Mouse (Mus musculus): ENCODE data around the gene Cyp2f2.

Cyp2f2 gene

GRCm38 (mm10) chr7:27159882-27160281, 40.2 kb downstream of the Cyp2f2 start:
- H3K27me3 ChIP-seq (ENCODE audit: insufficient read depth, low read length), result no peaks in the 10 kb centered on the region
- no peak for TF ChIP-seq POU5F1 (IDR thresholded peaks at IDR 0.05; ENCODE audit: borderline replicate concordance, low read length)
- TF ChIP-seq NANOG (IDR thresholded peaks at IDR 0.05; ENCODE audit: borderline replicate concordance, low read length), result no peak
- TF ChIP-seq CTCF (conservative IDR thresholded peaks at IDR 0.05; ENCODE audit: low read length), result peak; percentile 86
- peaks cover 71% of the 10 kb centered on the region for H3K36me3 ChIP-seq (ENCODE audit: insufficient read depth, low read length)
- H3K4me1 ChIP-seq (replicated peaks; ENCODE audit: low read depth, low read length), result peaks cover 89% of the 10 kb centered on the region
- peak overlapping the region; percentile 45 for H3K4me3 ChIP-seq (replicated peaks; ENCODE audit: low read length)
- H3K9me3 ChIP-seq (ENCODE audit: low read length), result no peaks in the 10 kb centered on the region

- Histone ChIP-seq H3K4me1 (replicated peaks; ENCODE audit: low read depth, low read length) (peaks cover 89% of the 10 kb centered on the region), H3K9me3 (ENCODE audit: low read length) (no peaks in the 10 kb centered on the region)
These were observed 41.2 kb downstream of the Cyp2f2 start for GRCm38 (mm10) chr7:27160921-27161320.

GRCm38 (mm10) chr7:27161744-27162143, 42.0 kb downstream of the Cyp2f2 start:
- Histone ChIP-seq H3K36me3 (ENCODE audit: insufficient read depth, low read length) (peaks cover 75% of the 10 kb centered on the region), H3K4me1 (replicated peaks; ENCODE audit: low read depth, low read length) (peaks cover 82% of the 10 kb centered on the region), H3K27me3 (ENCODE audit: insufficient read depth, low read length) (no peaks in the 10 kb centered on the region), H3K9me3 (ENCODE audit: low read length) (no peaks in the 10 kb centered on the region), H3K4me3 (replicated peaks; ENCODE audit: low read length) (no peak overlapping the region)
- TF ChIP-seq CTCF (conservative IDR thresholded peaks at IDR 0.05; ENCODE audit: low read length), result no peak

More at GRCm38 (mm10) chr7:27160921-27161320, 41.2 kb downstream of the Cyp2f2 start:
- TF ChIP-seq NANOG (IDR thresholded peaks at IDR 0.05; ENCODE audit: borderline replicate concordance, low read length), result no peak
- no peak for TF ChIP-seq POU5F1 (IDR thresholded peaks at IDR 0.05; ENCODE audit: borderline replicate concordance, low read length)
- TF ChIP-seq CTCF (conservative IDR thresholded peaks at IDR 0.05; ENCODE audit: low read length), result no peak
- Histone ChIP-seq H3K36me3 (ENCODE audit: insufficient read depth, low read length) (peaks cover 75% of the 10 kb centered on the region), H3K4me3 (replicated peaks; ENCODE audit: low read length) (peak overlapping the region; percentile 45; the same call in 1 of the 2 replicates), H3K27me3 (ENCODE audit: insufficient read depth, low read length) (no peaks in the 10 kb centered on the region)

GRCm38 (mm10) chr7:27162780-27163449, 43.2 kb downstream of the Cyp2f2 start:
- Histone ChIP-seq H3K9me3 (ENCODE audit: low read length) (no peaks in the 10 kb centered on the region), H3K4me3 (replicated peaks; ENCODE audit: low read length) (peak overlapping the region; percentile 89; the same call in 1 of the 2 replicates), H3K4me1 (replicated peaks; ENCODE audit: low read depth, low read length) (peaks cover 89% of the 10 kb centered on the region), H3K27me3 (ENCODE audit: insufficient read depth, low read length) (no peaks in the 10 kb centered on the region), H3K36me3 (ENCODE audit: insufficient read depth, low read length) (peaks cover 69% of the 10 kb centered on the region)
- TF ChIP-seq NANOG (IDR thresholded peaks at IDR 0.05; ENCODE audit: borderline replicate concordance, low read length) (no peak), CTCF (conservative IDR thresholded peaks at IDR 0.05; ENCODE audit: low read length) (no peak), POU5F1 (IDR thresholded peaks at IDR 0.05; ENCODE audit: borderline replicate concordance, low read length) (no peak)

GRCm38 (mm10) chr7:27163450-27163805, 43.7 kb downstream of the Cyp2f2 start:
- Histone ChIP-seq H3K27me3 (ENCODE audit: insufficient read depth, low read length) (no peaks in the 10 kb centered on the region), H3K9me3 (ENCODE audit: low read length) (no peaks in the 10 kb centered on the region), H3K4me1 (replicated peaks; ENCODE audit: low read depth, low read length) (peaks cover 89% of the 10 kb centered on the region), H3K4me3 (replicated peaks; ENCODE audit: low read length) (peak overlapping the region; percentile 89; the same call in 1 of the 2 replicates), H3K36me3 (ENCODE audit: insufficient read depth, low read length) (peaks cover 69% of the 10 kb centered on the region)
- TF ChIP-seq NANOG (IDR thresholded peaks at IDR 0.05; ENCODE audit: borderline replicate concordance, low read length) (no peak), POU5F1 (IDR thresholded peaks at IDR 0.05; ENCODE audit: borderline replicate concordance, low read length) (no peak), CTCF (conservative IDR thresholded peaks at IDR 0.05; ENCODE audit: low read length) (no peak)

GRCm38 (mm10) chr7:27164112-27164947, 44.6 kb downstream of the Cyp2f2 start:
- TF ChIP-seq NANOG (IDR thresholded peaks at IDR 0.05; ENCODE audit: borderline replicate concordance, low read length) (no peak), CTCF (conservative IDR thresholded peaks at IDR 0.05; ENCODE audit: low read length) (no peak), POU5F1 (IDR thresholded peaks at IDR 0.05; ENCODE audit: borderline replicate concordance, low read length) (no peak)
- H3K36me3 ChIP-seq (ENCODE audit: insufficient read depth, low read length), result peaks cover 69% of the 10 kb centered on the region
- H3K4me3 ChIP-seq (replicated peaks; ENCODE audit: low read length), result peak overlapping the region; percentile 89
- peaks cover 82% of the 10 kb centered on the region for H3K4me1 ChIP-seq (replicated peaks; ENCODE audit: low read depth, low read length)
- H3K27me3 ChIP-seq (ENCODE audit: insufficient read depth, low read length), result no peaks in the 10 kb centered on the region
- H3K9me3 ChIP-seq (ENCODE audit: low read length), result no peaks in the 10 kb centered on the region

- Histone ChIP-seq H3K36me3 (ENCODE audit: insufficient read depth, low read length) (peaks cover 71% of the 10 kb centered on the region), H3K27me3 (ENCODE audit: insufficient read depth, low read length) (no peaks in the 10 kb centered on the region), H3K4me3 (replicated peaks; ENCODE audit: low read length) (peak overlapping the region; percentile 89)
These were observed 45.4 kb downstream of the Cyp2f2 start for GRCm38 (mm10) chr7:27165007-27165655.

GRCm38 (mm10) chr7:27165696-27166095, 46.0 kb downstream of the Cyp2f2 start:
- TF ChIP-seq POU5F1 (IDR thresholded peaks at IDR 0.05; ENCODE audit: borderline replicate concordance, low read length), result no peak
- no peak for TF ChIP-seq NANOG (IDR thresholded peaks at IDR 0.05; ENCODE audit: borderline replicate concordance, low read length)
- TF ChIP-seq CTCF (conservative IDR thresholded peaks at IDR 0.05; ENCODE audit: low read length), result no peak
- H3K4me1 ChIP-seq (replicated peaks; ENCODE audit: low read depth, low read length), result peaks cover 69% of the 10 kb centered on the region
- peak overlapping the region; percentile 89 for H3K4me3 ChIP-seq (replicated peaks; ENCODE audit: low read length)
- H3K9me3 ChIP-seq (ENCODE audit: low read length), result no peaks in the 10 kb centered on the region
- no peaks in the 10 kb centered on the region for H3K27me3 ChIP-seq (ENCODE audit: insufficient read depth, low read length)
- H3K36me3 ChIP-seq (ENCODE audit: insufficient read depth, low read length), result peaks cover 71% of the 10 kb centered on the region

More at GRCm38 (mm10) chr7:27165007-27165655, 45.4 kb downstream of the Cyp2f2 start:
- TF ChIP-seq CTCF (conservative IDR thresholded peaks at IDR 0.05; ENCODE audit: low read length) (no peak), POU5F1 (IDR thresholded peaks at IDR 0.05; ENCODE audit: borderline replicate concordance, low read length) (no peak), NANOG (IDR thresholded peaks at IDR 0.05; ENCODE audit: borderline replicate concordance, low read length) (no peak)
- H3K4me1 ChIP-seq (replicated peaks; ENCODE audit: low read depth, low read length), result peaks cover 75% of the 10 kb centered on the region
- H3K9me3 ChIP-seq (ENCODE audit: low read length), result no peaks in the 10 kb centered on the region

Measured in E14TG2a.4 (cell line).